Mouse (Mus musculus) right cerebral cortex, postnatal 14 days (tissue): ENCODE data around the gene Mtfr2.

ENCODE experiments used
- DNase-seq: peaks from one replicate; pipeline ENCODE4 v3.0.0; 2022

The Mtfr2 gene

GRCm38 (mm10) chr10:20347285-20348214 lies at the start of gene Mtfr2:
TSS of gene Mtfr2 (plus strand) at chr10:20347770.
- DNase-seq: peak; percentile 95

DNA sequence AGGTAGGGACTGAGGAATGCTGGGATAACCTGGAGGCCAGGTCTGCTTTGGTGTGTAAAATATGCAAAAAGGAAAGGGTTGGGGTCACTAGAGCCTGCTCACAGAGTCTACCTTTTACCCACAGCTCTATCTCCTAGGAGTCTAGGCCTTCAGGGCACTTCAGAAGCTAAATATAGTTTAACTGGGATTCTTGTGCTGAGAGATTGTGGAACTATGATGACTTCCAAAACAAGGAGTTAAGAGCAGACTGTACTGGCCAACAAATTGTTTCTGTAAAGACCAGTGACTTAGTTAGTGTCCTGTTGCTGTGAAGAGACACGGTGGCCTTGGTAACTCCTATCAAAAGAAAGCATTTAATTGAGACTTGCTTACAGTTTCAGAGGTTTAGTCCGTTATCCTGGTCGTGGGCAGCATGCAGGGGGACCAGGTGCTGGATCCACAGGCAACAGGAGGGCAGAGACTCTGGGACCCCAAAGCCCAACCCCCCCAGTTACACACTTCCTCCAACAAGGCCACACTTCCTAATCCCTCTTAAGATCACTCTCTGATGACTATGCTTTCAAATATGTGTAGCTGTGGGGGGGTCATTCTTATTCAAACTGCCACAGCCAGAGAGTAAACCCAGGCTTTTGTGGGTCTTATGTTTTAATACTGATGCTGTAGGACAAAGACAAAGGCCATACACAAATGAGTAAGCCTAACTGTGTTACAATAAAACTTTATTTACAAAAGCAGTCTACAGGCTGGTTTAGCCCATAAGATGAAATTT lies 49.2 kb upstream of the Mtfr2 start:
- no peak for DNase-seq

DNA sequence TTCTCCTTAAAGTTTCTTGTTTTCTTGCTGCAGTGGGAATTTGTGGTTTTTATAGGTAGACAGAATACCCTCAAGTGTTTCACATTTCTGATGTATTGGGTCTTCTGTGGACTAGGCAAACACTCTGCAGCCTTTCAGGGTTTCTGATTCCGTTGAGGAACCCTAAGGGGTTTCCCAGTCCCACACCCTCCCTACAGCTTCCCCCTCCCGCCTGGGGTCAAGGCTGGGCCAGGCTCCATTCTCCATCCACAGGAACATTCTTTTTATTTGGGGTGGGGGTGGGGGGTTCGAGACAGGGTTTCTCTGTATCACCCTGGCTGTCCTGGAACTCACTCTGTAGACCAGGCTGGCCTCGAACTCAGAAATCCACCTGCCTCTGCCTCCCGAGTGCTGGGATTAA lies 48.5 kb upstream of the Mtfr2 start:
- no peak for DNase-seq

DNA sequence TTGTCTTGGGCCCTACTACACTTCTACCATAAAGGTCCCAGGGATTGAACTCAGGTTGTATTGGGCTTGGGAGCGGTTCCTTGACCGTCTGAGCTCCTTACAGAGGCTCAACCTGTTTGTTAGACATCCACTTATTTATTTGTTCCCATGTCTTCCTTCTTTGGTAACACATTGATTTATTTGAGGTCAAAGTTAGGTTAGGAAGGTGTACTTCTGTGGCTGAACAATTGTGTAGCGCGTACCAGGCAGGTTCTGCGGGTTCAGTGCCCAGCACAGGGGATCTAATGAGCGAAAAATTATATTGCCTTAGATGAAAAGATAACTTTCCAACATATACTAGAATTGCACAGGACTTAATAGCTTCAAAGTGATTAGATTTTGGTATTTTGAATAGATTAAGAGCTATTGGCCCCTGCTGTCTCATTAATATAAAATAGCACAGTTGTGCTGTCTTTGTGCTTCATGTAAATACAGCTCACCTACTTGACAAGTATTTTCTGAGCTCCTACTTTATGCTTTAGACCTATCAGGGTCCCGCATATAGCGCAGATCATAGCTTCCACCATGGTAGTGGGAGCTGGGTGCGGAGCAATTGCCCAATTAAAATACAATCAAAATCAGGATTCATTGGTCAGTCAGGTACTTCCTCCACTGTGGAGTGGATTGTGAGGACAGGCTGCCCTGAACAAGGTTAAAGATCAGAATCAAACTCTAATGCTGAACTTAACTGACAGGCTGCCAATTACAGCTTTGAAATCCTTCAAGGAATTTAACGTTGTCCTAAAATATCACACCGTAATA lies 36.4 kb upstream of the Mtfr2 start:
- no peak for DNase-seq

DNA sequence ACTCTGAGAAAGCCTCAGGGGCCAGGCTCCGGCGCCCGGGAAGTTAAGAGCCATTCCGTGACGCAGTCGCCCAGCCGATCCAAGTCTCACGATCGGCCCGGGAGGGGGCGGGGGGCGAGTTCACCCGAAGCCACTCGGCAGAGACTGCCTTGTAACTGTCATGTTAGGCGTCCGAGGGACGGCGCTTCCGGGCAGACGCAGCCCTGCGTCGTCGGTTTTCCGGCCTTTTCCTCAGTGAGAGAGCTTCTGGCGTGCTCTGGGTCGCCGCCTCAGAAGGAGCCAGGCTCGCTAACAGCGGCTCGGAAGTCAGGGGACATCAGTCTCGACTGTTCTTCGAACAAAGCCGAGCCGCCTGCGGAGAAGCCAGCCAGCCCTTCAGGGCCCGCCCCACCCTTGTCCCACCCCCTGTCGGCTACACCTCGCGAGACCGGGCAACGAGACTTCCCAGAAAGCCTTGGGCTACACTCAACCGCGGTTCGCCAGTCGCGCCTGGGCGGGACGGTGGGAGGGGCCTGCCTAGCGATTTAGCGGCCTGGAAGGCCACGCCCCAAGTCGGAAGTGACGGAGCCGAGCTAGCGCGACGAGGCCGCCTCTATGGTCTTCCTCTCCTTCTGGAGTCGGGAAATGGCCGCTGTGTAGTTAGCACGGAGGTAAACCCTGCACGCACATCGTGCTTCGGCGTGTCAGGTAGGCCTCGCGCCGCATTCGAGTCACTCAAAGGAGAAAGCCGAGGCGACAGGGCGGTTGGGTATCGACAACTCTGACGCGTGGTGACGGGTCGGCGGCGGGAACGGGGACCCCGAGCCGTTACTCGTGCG lies 35.4 kb upstream of the Mtfr2 start, which contains the start of gene Bclaf1:
Gene Bclaf1, plus strand, starts transcription at position 552 of the 818 bp plus-strand sequence.
- peak; percentile 99 for DNase-seq

DNA sequence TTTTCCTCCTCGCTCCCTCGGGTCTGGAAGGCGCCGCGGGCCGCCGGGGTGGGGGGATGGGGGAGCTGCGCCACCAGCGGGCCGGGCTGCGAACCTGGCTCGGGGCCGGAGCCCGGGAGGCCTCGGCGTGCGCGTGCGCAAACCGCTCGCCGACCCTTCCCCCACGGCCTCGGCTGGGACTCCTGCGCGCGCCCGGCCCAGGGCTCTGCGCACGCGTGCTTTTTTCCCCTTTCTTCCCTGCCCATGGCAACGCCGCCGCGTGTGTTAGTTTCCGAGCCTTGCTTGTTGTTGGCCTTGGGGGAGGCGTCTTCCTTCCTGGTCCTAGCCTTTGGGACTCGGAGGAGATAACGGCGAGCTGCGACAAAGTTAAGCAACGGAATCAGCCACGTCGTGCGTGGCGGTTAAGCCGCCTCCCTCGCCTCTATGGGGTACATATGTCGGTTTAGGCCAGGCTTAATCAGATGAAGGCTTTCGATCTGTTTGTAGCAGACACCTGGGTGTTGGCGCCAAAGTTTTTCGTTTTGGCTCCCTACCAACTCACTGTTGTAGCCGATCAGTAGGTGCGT lies 34.8 kb upstream of the Mtfr2 start:
- DNase-seq: peak; percentile 94

- DNase-seq: no peak
Measured at GRCm38 (mm10) chr10:20313447-20313846, 34.1 kb upstream of the Mtfr2 start.

GRCm38 (mm10) chr10:20313941-20314340 lies 33.6 kb upstream of the Mtfr2 start:
- DNase-seq: no peak

- peak; percentile 13 for DNase-seq
Measured at GRCm38 (mm10) chr10:20314797-20315196, 32.8 kb upstream of the Mtfr2 start.

DNA sequence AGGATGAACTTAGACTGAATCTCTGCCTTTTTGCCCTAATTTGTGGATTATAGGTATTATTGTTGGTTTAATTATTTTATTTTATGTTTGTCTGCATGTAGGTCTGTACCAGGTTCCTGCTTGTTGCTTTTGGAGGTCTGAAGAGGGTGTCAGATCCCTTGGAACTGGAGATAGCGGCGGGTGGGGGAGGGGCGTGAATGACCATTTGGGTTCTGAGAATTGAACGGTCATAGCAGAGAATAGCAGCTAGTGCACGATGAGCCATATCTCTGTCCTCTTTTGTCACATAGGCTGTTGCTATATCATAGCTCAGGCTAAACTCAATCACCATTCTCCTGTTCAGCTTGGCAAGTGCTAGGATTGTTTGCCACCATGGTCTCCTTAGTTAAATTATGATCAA lies 30.1 kb upstream of the Mtfr2 start:
- no peak for DNase-seq

GRCm38 (mm10) chr10:20326226-20326625 lies 21.3 kb upstream of the Mtfr2 start:
- no peak for DNase-seq

- no peak for DNase-seq
Measured at GRCm38 (mm10) chr10:20331262-20331661, 16.3 kb upstream of the Mtfr2 start.

DNA sequence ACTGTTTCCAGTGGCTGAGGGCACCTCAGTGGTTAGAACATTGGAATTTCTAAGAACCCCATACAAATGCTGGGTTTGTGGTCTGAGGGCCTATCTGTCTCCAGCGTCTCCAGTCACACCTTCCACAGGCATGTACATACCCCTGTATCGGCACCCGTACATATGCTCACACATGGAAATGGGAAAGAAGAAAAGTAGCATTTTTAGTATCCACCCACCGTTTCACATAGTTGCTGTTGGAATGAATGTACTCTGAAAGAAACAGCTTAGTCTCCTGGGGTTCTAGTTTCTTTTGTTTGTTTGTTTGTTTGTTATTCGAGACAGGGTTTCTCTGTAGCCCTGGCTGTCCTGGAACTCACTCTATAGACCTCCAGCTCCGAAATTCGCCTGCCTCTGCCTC lies 9.7 kb upstream of the Mtfr2 start:
- no peak for DNase-seq

GRCm38 (mm10) chr10:20345736-20346135 lies 1.8 kb upstream of the Mtfr2 start:
- no peak for DNase-seq

- DNase-seq: no peak
Measured at GRCm38 (mm10) chr10:20348894-20349293, 1.3 kb downstream of the Mtfr2 start.

GRCm38 (mm10) chr10:20361542-20362449 lies 14.2 kb downstream of the Mtfr2 start:
- no peak for DNase-seq

GRCm38 (mm10) chr10:20362450-20363118 lies 15.0 kb downstream of the Mtfr2 start:
- no peak for DNase-seq

- no peak for DNase-seq
Measured at GRCm38 (mm10) chr10:20372046-20372445, 24.5 kb downstream of the Mtfr2 start.

DNA sequence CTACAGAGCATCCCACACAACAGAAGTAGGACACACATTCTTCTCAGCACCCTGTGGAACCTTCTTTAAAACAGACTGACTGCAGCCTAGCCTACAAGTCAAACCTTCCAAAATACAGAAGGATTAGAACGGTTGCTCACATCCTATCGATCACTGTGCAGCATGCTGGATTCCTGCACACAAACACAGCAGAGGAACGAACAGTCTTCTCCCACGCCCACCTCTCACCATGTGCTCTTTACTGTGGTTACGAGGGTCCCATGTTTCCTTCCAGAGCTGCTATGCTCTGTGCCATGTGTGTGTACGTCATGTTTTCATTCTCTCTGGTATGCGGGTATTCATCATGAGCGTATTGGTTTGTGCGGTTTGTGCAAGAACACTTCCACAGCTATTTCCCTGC lies 30.1 kb downstream of the Mtfr2 start:
- no peak for DNase-seq
